9 mouse cellular contexts compared by ENCODE assay signal in the genomic region with DNA sequence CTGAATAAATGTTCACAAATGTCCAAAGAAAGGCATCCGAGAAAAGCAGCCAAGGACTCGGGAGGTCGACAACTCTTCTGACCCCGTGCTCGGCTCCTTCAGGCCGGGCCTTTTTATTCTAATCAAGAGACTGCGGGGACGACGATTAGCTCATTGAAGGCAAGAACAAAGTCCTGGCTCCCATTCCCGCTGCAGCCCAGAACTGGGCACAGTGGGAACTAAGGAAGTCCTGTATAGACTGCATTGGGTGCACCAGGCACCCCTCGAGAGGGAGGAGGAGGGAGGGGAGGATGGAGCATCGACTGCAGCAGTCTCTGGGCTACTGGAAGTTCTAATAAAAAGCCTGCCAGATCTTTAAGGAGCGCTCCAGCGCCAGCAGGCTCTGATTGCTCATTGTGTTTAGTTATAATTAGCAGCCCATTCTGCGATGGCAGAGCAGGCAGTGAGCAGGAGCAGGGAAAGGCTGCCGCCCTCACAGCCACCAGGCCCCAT. TPM values are rescaled to one million over a fixed set of nuclear protein-coding genes. Genes with fewer than 3 reads are reported as not detected.
DNase-seq lines count a peak whose midpoint lies in the region; ATAC-seq and TF ChIP-seq lines count a peak whose summit lies in the region.
"Had no signal": no experiment of that assay in that cellular context is flagged by ENCODE, and none has a peak within 500 bp of the region (broad histone marks: within the 10 kb centered on the region; RNA-seq: fewer than 3 reads in every experiment).

No protein-coding gene starts in this region.

- H3K4me3 ChIP-seq in neural tube, embryonic 13.5 days = no peak overlapping the region
- H3K4me3 ChIP-seq in forebrain, postnatal 0 days (ENCODE audit: low read depth, low read length) = no peak overlapping the region
- no peak overlapping the region for H3K4me3 ChIP-seq in midbrain, embryonic 13.5 days (replicated peaks)

- 0 out of 2 replicates have a peak overlapping the region, but pooled peaks have one; percentile 38 for H3K9ac ChIP-seq in neural tube, embryonic 13.5 days
- peak overlapping the region; percentile 18; the same call in 1 of the 2 replicates for H3K9ac ChIP-seq in forebrain, postnatal 0 days
- 0 out of 2 replicates have a peak overlapping the region, but pooled peaks have one; percentile 10 for H3K9ac ChIP-seq in midbrain, embryonic 13.5 days (replicated peaks)

- peaks cover 19% of the 10 kb centered on the region for H3K4me1 ChIP-seq in neural tube, embryonic 13.5 days (replicated peaks)
- H3K4me1 ChIP-seq in forebrain, postnatal 0 days (ENCODE audit: insufficient read depth) = peaks cover 10% of the 10 kb centered on the region; the same call in 1 of the 2 replicates
- H3K4me1 ChIP-seq in midbrain, embryonic 13.5 days (replicated peaks) = peaks cover 14% of the 10 kb centered on the region; the same call in 1 of the 2 replicates

- 0 out of 2 replicates have a peak overlapping the region, but pooled peaks have one; percentile 28 for H3K27ac ChIP-seq in neural tube, embryonic 13.5 days (replicated peaks)
- peak overlapping the region; percentile 64 for H3K27ac ChIP-seq in forebrain, postnatal 0 days (ENCODE audit: low read depth, low read length)
- no peak overlapping the region for H3K27ac ChIP-seq in midbrain, embryonic 13.5 days

- no peaks in the 10 kb centered on the region for H3K9me3 ChIP-seq in neural tube, embryonic 13.5 days
- H3K9me3 ChIP-seq in forebrain, postnatal 0 days (ENCODE audit: low read length) = no peaks in the 10 kb centered on the region
- H3K9me3 ChIP-seq in midbrain, embryonic 13.5 days = no peaks in the 10 kb centered on the region

- 6% methylated on average over 16 of the region's 16 CpGs for WGBS in neural tube, embryonic 13.5 days
- WGBS in forebrain, postnatal 0 days = 5% methylated on average over 16 of the region's 16 CpGs
- WGBS in midbrain, embryonic 13.5 days = 9% methylated on average over 16 of the region's 16 CpGs

- TF ChIP-seq CTCF in forebrain, postnatal 0 days (IDR thresholded peaks at IDR 0.05; ENCODE audit: low read depth) = no peak

- no peak overlapping the region for H3K4me2 ChIP-seq in neural tube, embryonic 13.5 days
- peak overlapping the region; percentile 2 for H3K4me2 ChIP-seq in forebrain, postnatal 0 days (ENCODE audit: low read depth)
- H3K4me2 ChIP-seq in midbrain, embryonic 13.5 days (replicated peaks) = no peak overlapping the region

- DNase-seq in neural tube, embryonic 10.5 days (ENCODE audit: extremely low spot score, low spot score) = no peak
- peak; percentile 75 for DNase-seq in forebrain, postnatal 0 days
- DNase-seq in ovary, postnatal 14 days (ENCODE audit: low spot score) = no peak
- no peak for DNase-seq in kidney, postnatal 4 days
- DNase-seq in spleen, postnatal 4 days (ENCODE audit: low spot score in 2 of 2) = no peak
- DNase-seq: cerebellum, adult 18-20 months had no signal

- no peaks in the 10 kb centered on the region for H3K27me3 ChIP-seq in neural tube, embryonic 13.5 days
- H3K27me3 ChIP-seq in forebrain, postnatal 0 days (ENCODE audit: insufficient read depth, low read length) = no peaks in the 10 kb centered on the region
- no peaks in the 10 kb centered on the region for H3K27me3 ChIP-seq in midbrain, embryonic 13.5 days

- H3K36me3 ChIP-seq in neural tube, embryonic 13.5 days = no peaks in the 10 kb centered on the region
- H3K36me3 ChIP-seq in forebrain, postnatal 0 days (ENCODE audit: insufficient read depth) = no peaks in the 10 kb centered on the region
- no peaks in the 10 kb centered on the region for H3K36me3 ChIP-seq in midbrain, embryonic 13.5 days

- ATAC-seq in neural tube, embryonic 13.5 days (ENCODE audit: low read depth) = peak; percentile 43; the same call in 1 of the 2 replicates
- peak; percentile 87 for ATAC-seq in forebrain, postnatal 0 days
- ATAC-seq in midbrain, embryonic 13.5 days = 0 out of 2 replicates have a peak, but pooled peaks have one; percentile 43
- no peak for ATAC-seq in erythroblast, adult 5-6 weeks (replicated peaks; ENCODE audit: low FRiP score, poor library complexity, severe bottlenecking)

RNA-seq across cellular contexts. Expression of a gene that starts 18.9 kb away (rescaled TPM):
- 281 and 354 TPM in 2 replicates for polyA plus RNA-seq in neural tube, embryonic 13.5 days (2015; fragmentation: Nextera tagmentation; extraction: Ambion mirVana)
- total RNA-seq in forebrain, postnatal 0 days (2014; rRNA removed) = 282 and 390 TPM in 2 replicates
- 103 and 121 TPM in 2 replicates for polyA plus RNA-seq in forebrain, postnatal 0 days (2015; fragmentation: Nextera tagmentation; extraction: Ambion mirVana)
- 313 and 341 TPM in 2 replicates for polyA plus RNA-seq in midbrain, embryonic 13.5 days (2015; fragmentation: Nextera tagmentation; extraction: Ambion mirVana)
- total RNA-seq in erythroblast, adult 5-6 weeks (2015; ENCODE audit: low replicate concordance) = 216 and 317 TPM in 2 replicates
- total RNA-seq in erythroblast, adult 5-6 weeks (2017; ENCODE audit: low replicate concordance) = 505 and 650 TPM in 2 replicates

RNA-seq across cellular contexts. Expression of a gene that starts 39.8 kb away (rescaled TPM):
- polyA plus RNA-seq in neural tube, embryonic 13.5 days (2015; fragmentation: Nextera tagmentation; extraction: Ambion mirVana) = 53.9 and 62.8 TPM in 2 replicates
- 33.0 and 43.7 TPM in 2 replicates for total RNA-seq in forebrain, postnatal 0 days (2014; rRNA removed)
- 28.0 and 34.6 TPM in 2 replicates for polyA plus RNA-seq in forebrain, postnatal 0 days (2015; fragmentation: Nextera tagmentation; extraction: Ambion mirVana)
- 67.2 and 70.1 TPM in 2 replicates for polyA plus RNA-seq in midbrain, embryonic 13.5 days (2015; fragmentation: Nextera tagmentation; extraction: Ambion mirVana)
- total RNA-seq in erythroblast, adult 5-6 weeks (2015; ENCODE audit: low replicate concordance) = 15.8 and 23.4 TPM in 2 replicates
- 7.9 and 11.7 TPM in 2 replicates for total RNA-seq in erythroblast, adult 5-6 weeks (2017; ENCODE audit: low replicate concordance)

RNA-seq across cellular contexts. Expression of a gene that starts 40.9 kb away (rescaled TPM):
- polyA plus RNA-seq in neural tube, embryonic 13.5 days (2015; fragmentation: Nextera tagmentation; extraction: Ambion mirVana) = 49.1 and 51.2 TPM in 2 replicates
- 36.5 and 54.9 TPM in 2 replicates for total RNA-seq in forebrain, postnatal 0 days (2014; rRNA removed)
- polyA plus RNA-seq in forebrain, postnatal 0 days (2015; fragmentation: Nextera tagmentation; extraction: Ambion mirVana) = 41.7 and 49.8 TPM in 2 replicates
- polyA plus RNA-seq in midbrain, embryonic 13.5 days (2015; fragmentation: Nextera tagmentation; extraction: Ambion mirVana) = 43.3 and 52.5 TPM in 2 replicates
- total RNA-seq in erythroblast, adult 5-6 weeks (2015; ENCODE audit: low replicate concordance) = 2.1 and 2.5 TPM in 2 replicates
- total RNA-seq in erythroblast, adult 5-6 weeks (2017; ENCODE audit: low replicate concordance) = 3.2 and 7.8 TPM in 2 replicates
